Mouse (Mus musculus): ENCODE measurements around the gene Camk2b. TPM values are rescaled to one million over a fixed set of nuclear protein-coding genes. Genes with fewer than 3 reads are reported as not detected.

The Camk2b gene
- polyA plus RNA-seq, 1 experiment from 2014 or later: 0.74 TPM

GRCm38 (mm10) chr11:6048208-6048607, 18.0 kb downstream of the Camk2b start:
- Histone ChIP-seq H3K9me3 (no peaks in the 10 kb centered on the region), H3K4me1 (replicated peaks) (no peaks in the 10 kb centered on the region), H3K4me3 (replicated peaks) (no peak overlapping the region), H3K27ac (no peak overlapping the region), H3K36me3 (no peaks in the 10 kb centered on the region), H3K9ac (replicated peaks) (no peak overlapping the region), H3K27me3 (no peaks in the 10 kb centered on the region), H3K4me2 (no peak overlapping the region)
- 88% methylated on average over 9 of the region's 9 CpGs for WGBS
- ATAC-seq (ENCODE audit: insufficient number of reproducible peaks, insufficient read depth, low FRiP score, low TSS enrichment, low read depth): no peak

DNA sequence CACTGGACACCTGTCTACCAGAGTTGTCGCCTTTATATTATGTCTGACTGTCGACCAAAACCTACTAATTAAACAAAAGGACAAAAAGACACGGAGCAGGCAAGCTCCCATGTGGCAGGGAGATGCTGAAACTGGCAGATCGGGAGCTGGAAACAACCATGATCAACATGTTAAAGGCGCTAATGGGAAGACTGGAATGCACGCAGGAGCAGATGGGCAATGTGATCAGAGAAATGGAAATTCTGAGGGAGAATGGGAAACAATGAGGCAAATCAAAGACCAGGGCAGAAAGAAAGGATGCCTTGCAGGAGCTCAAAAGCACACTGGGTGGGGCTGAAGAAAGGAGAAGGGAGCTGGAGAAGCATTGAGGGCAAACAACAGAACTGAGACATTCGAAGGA, 27.2 kb downstream of the Camk2b start:
- no peak for ATAC-seq (ENCODE audit: insufficient number of reproducible peaks, insufficient read depth, low FRiP score, low TSS enrichment, low read depth)
- H3K9ac ChIP-seq (replicated peaks): no peak overlapping the region
- 71% methylated on average over 7 of the region's 7 CpGs for WGBS

DNA sequence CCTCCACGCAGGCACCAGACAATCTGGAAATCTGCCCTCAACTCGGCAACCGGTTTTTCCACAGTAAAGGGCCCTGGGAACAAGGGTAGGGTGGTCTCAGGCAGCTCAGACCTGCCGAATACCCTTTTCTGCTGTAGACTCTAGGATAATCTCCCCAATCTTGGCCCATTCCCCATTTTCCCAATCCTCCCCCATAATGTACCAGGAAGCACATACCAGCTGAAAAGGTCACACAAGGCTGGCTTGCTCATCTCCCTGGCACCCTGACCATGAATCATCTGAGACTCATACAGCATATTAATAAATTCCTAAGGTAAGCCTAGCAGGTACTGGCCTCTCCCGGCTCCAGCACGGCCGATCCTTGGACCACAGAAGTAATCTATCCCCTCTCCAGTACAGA, 28.5 kb downstream of the Camk2b start:
- no peaks in the 10 kb centered on the region for H3K4me1 ChIP-seq (replicated peaks)
- no peak overlapping the region for H3K9ac ChIP-seq (replicated peaks)
- H3K36me3 ChIP-seq: no peaks in the 10 kb centered on the region
- no peaks in the 10 kb centered on the region for H3K27me3 ChIP-seq
- ATAC-seq (ENCODE audit: insufficient number of reproducible peaks, insufficient read depth, low FRiP score, low TSS enrichment, low read depth): no peak
- 94% methylated on average over 7 of the region's 7 CpGs for WGBS
- H3K27ac ChIP-seq: no peak overlapping the region
- no peak overlapping the region for H3K4me3 ChIP-seq (replicated peaks)
- H3K4me2 ChIP-seq: no peak overlapping the region
- no peaks in the 10 kb centered on the region for H3K9me3 ChIP-seq

More for the DNA sequence above, 27.2 kb downstream of the Camk2b start:
- Histone ChIP-seq H3K27me3 (no peaks in the 10 kb centered on the region), H3K9me3 (no peaks in the 10 kb centered on the region), H3K27ac (no peak overlapping the region), H3K4me2 (no peak overlapping the region), H3K4me3 (replicated peaks) (no peak overlapping the region), H3K4me1 (replicated peaks) (no peaks in the 10 kb centered on the region), H3K36me3 (no peaks in the 10 kb centered on the region)

- H3K4me2 ChIP-seq: no peak overlapping the region
- ATAC-seq (ENCODE audit: insufficient number of reproducible peaks, insufficient read depth, low FRiP score, low TSS enrichment, low read depth): no peak
Observed at GRCm38 (mm10) chr11:6037198-6037597, 29.0 kb downstream of the Camk2b start.

GRCm38 (mm10) chr11:6036477-6036876, 29.7 kb downstream of the Camk2b start:
- no peaks in the 10 kb centered on the region for H3K9me3 ChIP-seq
- no peaks in the 10 kb centered on the region for H3K4me1 ChIP-seq (replicated peaks)
- no peak overlapping the region for H3K4me3 ChIP-seq (replicated peaks)
- no peak overlapping the region for H3K27ac ChIP-seq
- H3K36me3 ChIP-seq: no peaks in the 10 kb centered on the region
- no peak for ATAC-seq (ENCODE audit: insufficient number of reproducible peaks, insufficient read depth, low FRiP score, low TSS enrichment, low read depth)
- no peak overlapping the region for H3K9ac ChIP-seq (replicated peaks)
- WGBS: 82% methylated on average over 4 of the region's 4 CpGs
- no peak overlapping the region for H3K4me2 ChIP-seq
- no peaks in the 10 kb centered on the region for H3K27me3 ChIP-seq

More at GRCm38 (mm10) chr11:6037198-6037597, 29.0 kb downstream of the Camk2b start:
- WGBS: 82% methylated on average over 7 of the region's 7 CpGs
- H3K27me3 ChIP-seq: no peaks in the 10 kb centered on the region
- no peak overlapping the region for H3K9ac ChIP-seq (replicated peaks)
- H3K36me3 ChIP-seq: no peaks in the 10 kb centered on the region
- H3K4me3 ChIP-seq (replicated peaks): no peak overlapping the region
- no peak overlapping the region for H3K27ac ChIP-seq
- H3K4me1 ChIP-seq (replicated peaks): no peaks in the 10 kb centered on the region
- H3K9me3 ChIP-seq: no peaks in the 10 kb centered on the region

GRCm38 (mm10) chr11:6035521-6035920, 30.6 kb downstream of the Camk2b start:
- 81% methylated on average over 3 of the region's 3 CpGs for WGBS
- H3K4me3 ChIP-seq (replicated peaks): no peak overlapping the region
- H3K9ac ChIP-seq (replicated peaks): no peak overlapping the region
- H3K36me3 ChIP-seq: no peaks in the 10 kb centered on the region
- no peak overlapping the region for H3K4me2 ChIP-seq
- no peaks in the 10 kb centered on the region for H3K9me3 ChIP-seq
- no peaks in the 10 kb centered on the region for H3K4me1 ChIP-seq (replicated peaks)
- ATAC-seq (ENCODE audit: insufficient number of reproducible peaks, insufficient read depth, low FRiP score, low TSS enrichment, low read depth): no peak
- no peak overlapping the region for H3K27ac ChIP-seq
- H3K27me3 ChIP-seq: no peaks in the 10 kb centered on the region

DNA sequence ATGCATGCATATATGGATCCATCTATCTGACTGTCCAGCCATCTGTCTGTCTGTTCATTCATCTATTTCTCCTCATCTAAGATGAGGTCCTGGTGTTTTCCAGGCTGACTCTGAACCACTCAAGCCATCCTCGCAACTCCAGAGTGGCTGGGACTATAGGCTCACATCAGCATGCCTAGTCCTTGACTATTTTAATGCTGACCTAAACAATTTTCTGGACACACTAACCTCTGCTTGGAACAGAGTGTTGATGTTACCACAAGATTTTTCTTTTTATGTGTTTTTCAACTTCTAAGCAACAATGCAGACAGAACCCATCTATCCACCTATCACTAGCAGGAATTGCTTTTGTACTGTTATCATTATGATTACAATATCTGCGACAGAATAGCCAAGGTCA, 31.4 kb downstream of the Camk2b start:
- H3K9me3 ChIP-seq: no peaks in the 10 kb centered on the region
- no peak overlapping the region for H3K9ac ChIP-seq (replicated peaks)
- H3K4me3 ChIP-seq (replicated peaks): no peak overlapping the region
- H3K4me1 ChIP-seq (replicated peaks): no peaks in the 10 kb centered on the region
- no peaks in the 10 kb centered on the region for H3K36me3 ChIP-seq
- ATAC-seq (ENCODE audit: insufficient number of reproducible peaks, insufficient read depth, low FRiP score, low TSS enrichment, low read depth): no peak
- no peak overlapping the region for H3K27ac ChIP-seq
- no peak overlapping the region for H3K4me2 ChIP-seq
- WGBS: 85% methylated on average over 2 of the region's 2 CpGs
- H3K27me3 ChIP-seq: no peaks in the 10 kb centered on the region

DNA sequence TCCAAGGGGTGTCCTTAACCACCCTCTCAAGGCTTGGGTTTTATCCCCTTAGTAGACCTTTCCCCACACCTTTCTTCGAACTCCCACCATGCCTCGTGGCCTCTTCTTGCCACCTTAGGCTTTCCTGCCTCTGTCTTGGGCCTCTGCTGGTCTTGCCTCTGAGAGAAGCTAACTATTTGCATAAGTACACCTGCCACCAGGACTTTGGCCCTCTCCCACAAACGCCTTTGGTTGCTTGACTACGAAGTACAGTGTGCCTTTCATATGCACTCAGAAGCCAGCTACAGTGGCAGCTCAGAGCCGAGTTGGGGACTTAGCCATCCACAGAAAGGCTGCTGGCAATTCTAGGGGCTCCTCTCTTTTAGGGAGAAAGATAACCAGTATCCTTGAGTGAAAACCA, 32.4 kb downstream of the Camk2b start:
- Histone ChIP-seq H3K9ac (replicated peaks) (no peak overlapping the region), H3K36me3 (no peaks in the 10 kb centered on the region), H3K27me3 (no peaks in the 10 kb centered on the region), H3K27ac (no peak overlapping the region), H3K4me1 (replicated peaks) (no peaks in the 10 kb centered on the region), H3K4me2 (no peak overlapping the region), H3K4me3 (replicated peaks) (no peak overlapping the region), H3K9me3 (no peaks in the 10 kb centered on the region)
- 91% methylated on average over 5 of the region's 5 CpGs for WGBS
- ATAC-seq (ENCODE audit: insufficient number of reproducible peaks, insufficient read depth, low FRiP score, low TSS enrichment, low read depth): no peak

- no peak for ATAC-seq (ENCODE audit: insufficient number of reproducible peaks, insufficient read depth, low FRiP score, low TSS enrichment, low read depth)
- Histone ChIP-seq H3K9me3 (no peaks in the 10 kb centered on the region), H3K36me3 (no peaks in the 10 kb centered on the region), H3K27ac (no peak overlapping the region), H3K4me1 (replicated peaks) (no peaks in the 10 kb centered on the region), H3K4me2 (no peak overlapping the region), H3K4me3 (replicated peaks) (no peak overlapping the region), H3K27me3 (no peaks in the 10 kb centered on the region), H3K9ac (replicated peaks) (no peak overlapping the region)
- WGBS: 78% methylated on average over 3 of the region's 3 CpGs
Observed at GRCm38 (mm10) chr11:6033147-6033546, 33.0 kb downstream of the Camk2b start.

- Histone ChIP-seq H3K4me2 (no peak overlapping the region), H3K4me1 (replicated peaks) (no peaks in the 10 kb centered on the region), H3K9me3 (no peaks in the 10 kb centered on the region), H3K27ac (no peak overlapping the region), H3K27me3 (no peaks in the 10 kb centered on the region), H3K4me3 (replicated peaks) (no peak overlapping the region), H3K36me3 (no peaks in the 10 kb centered on the region), H3K9ac (replicated peaks) (no peak overlapping the region)
- no peak for ATAC-seq (ENCODE audit: insufficient number of reproducible peaks, insufficient read depth, low FRiP score, low TSS enrichment, low read depth)
- 93% methylated on average over 6 of the region's 6 CpGs for WGBS
Observed at GRCm38 (mm10) chr11:6030650-6031049, 35.5 kb downstream of the Camk2b start.

DNA sequence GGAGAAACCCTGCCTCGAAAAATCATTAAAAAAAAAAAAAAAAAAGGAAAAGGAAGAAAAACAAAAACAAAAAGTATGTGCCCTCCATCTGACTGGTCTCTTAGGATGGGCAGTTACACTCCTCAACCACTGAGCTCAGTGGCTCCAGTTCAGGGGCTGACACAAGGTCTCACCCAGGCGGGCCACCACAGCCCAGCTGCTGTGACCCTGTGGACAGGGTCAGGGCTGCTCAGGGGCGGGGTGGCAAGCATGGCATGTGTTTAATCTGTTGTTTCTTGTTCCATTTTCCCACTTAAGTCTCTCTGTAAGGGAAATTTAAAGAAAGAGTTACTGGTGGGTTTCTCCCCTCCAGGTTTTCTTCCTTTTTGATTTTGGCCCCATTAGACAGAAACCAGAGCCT, 36.4 kb downstream of the Camk2b start:
- H3K27me3 ChIP-seq: no peaks in the 10 kb centered on the region
- ATAC-seq (ENCODE audit: insufficient number of reproducible peaks, insufficient read depth, low FRiP score, low TSS enrichment, low read depth): no peak
- no peak overlapping the region for H3K4me3 ChIP-seq (replicated peaks)
- no peaks in the 10 kb centered on the region for H3K4me1 ChIP-seq (replicated peaks)
- no peak overlapping the region for H3K9ac ChIP-seq (replicated peaks)
- H3K27ac ChIP-seq: no peak overlapping the region
- 67% methylated on average over 3 of the region's 3 CpGs for whole genome bisulfite sequencing
- no peaks in the 10 kb centered on the region for H3K9me3 ChIP-seq
- H3K4me2 ChIP-seq: no peak overlapping the region
- no peaks in the 10 kb centered on the region for H3K36me3 ChIP-seq

DNA sequence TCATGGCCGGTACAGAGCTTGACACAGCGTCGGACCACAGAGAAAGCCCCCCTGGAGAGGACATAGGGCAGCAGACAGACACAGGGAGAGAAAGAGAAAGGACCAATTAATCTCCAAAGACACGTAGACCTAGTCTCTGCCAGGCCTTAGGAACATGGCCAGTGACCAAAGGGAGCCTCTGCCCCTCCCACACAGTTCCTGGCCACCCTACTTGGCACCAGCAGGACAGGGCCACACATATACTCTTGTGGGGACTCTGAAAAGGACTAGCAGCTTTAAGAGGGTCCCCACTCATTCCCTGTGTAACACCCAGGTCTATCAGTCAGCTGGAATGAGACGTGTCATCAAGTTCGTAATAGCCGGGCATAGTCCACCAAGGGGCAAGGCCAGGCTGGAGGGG, 37.3 kb downstream of the Camk2b start:
- 78% methylated on average over 7 of the region's 7 CpGs for WGBS
- Histone ChIP-seq H3K4me1 (replicated peaks) (no peaks in the 10 kb centered on the region), H3K27me3 (no peaks in the 10 kb centered on the region), H3K27ac (no peak overlapping the region), H3K9ac (replicated peaks) (no peak overlapping the region), H3K36me3 (no peaks in the 10 kb centered on the region), H3K4me3 (replicated peaks) (no peak overlapping the region), H3K9me3 (no peaks in the 10 kb centered on the region), H3K4me2 (no peak overlapping the region)
- no peak for ATAC-seq (ENCODE audit: insufficient number of reproducible peaks, insufficient read depth, low FRiP score, low TSS enrichment, low read depth)

Measured in limb, embryonic 12.5 days (tissue).